Mouse (Mus musculus) erythroblast, embryonic 14.5 days (primary cell): Measurements from ENCODE around the gene Rmnd5b.

Experiments
- GATA1 ChIP-seq: IDR thresholded peaks from 2 replicates; pipeline ENCODE4 v1.6.1; 2012; ENCODE audit warnings: low read length, inconsistent platforms, mixed read lengths
- TAL1 ChIP-seq: IDR thresholded peaks from 3 replicates; pipeline ENCODE4 v1.6.1; 2012; ENCODE audit warnings: low read length, inconsistent platforms, mixed read lengths

DNA sequence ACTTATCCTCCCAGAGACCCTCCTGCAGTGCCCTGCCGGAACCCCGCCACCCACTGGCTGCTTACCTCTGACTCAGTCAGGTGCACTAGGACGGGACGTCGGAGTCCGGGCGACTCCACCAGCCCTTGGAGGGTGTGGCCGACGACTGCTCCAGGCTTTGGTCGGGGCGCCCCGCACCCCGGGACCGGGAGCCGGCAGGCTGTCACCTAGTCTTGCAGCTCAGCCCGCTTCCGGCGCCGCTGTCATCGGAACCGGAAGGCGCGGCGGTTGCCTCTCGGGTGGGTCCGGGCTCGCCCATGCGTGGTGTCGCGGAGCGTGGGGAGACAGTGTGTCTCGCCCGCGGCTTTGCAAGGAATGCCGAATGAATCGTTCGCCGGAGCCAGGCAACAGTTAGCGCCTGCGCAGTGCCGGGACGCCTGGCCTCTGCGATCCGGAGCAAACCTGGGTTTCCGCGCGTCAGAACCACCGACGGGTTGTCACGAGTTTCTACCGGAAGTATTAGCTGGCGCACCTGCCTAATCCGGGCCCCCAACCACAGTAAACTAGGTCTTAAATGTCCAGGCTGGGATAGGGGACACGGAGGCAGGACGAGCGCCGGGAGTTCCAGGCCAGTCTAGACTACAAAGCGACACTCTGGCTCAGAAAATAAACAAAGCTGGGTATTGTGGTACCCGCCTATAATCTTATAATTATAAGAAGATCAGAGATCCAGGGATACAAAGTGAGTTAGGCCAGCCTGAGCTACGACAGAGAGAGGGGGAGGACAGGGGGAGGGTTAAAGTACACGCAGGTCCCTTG is at the start of gene Rmnd5b:
- no peak for TF ChIP-seq TAL1
- no peak for TF ChIP-seq GATA1
